Mouse (Mus musculus) cortical plate, adult 2 months (tissue): ENCODE measurements around the gene Gnpnat1. TPM values are rescaled to one million over a fixed set of nuclear protein-coding genes. Genes with fewer than 3 reads are reported as not detected.

Experiments used
- H3K27ac ChIP-seq: fragments of 200-500 bp; 2 replicates; pipeline ENCODE4 v1.5.1; 2012; ENCODE audit warnings: low read length, control low read depth, inconsistent platforms; ENCODE audit not compliant: insufficient read depth
- H3K4me1 ChIP-seq: fragments of 200-500 bp; 2 replicates; pipeline ENCODE4 v1.6.1; 2011; ENCODE audit warnings: low read length; ENCODE audit not compliant: control insufficient read depth, insufficient read depth
- H3K4me3 ChIP-seq: fragments of 200-500 bp; 2 replicates; pipeline ENCODE4 v1.5.1; 2011; ENCODE audit warnings: mild to moderate bottlenecking, low read length, control low read depth; ENCODE audit not compliant: insufficient read depth
- CTCF ChIP-seq: fragments of 200-500 bp; IDR thresholded peaks from 2 replicates; pipeline ENCODE4 v1.5.1; 2011; ENCODE audit warnings: mild to moderate bottlenecking, control low read depth, low read length; ENCODE audit not compliant: insufficient read depth; ENCODE audit errors: extremely low read depth
- POLR2A ChIP-seq: fragments of 200-500 bp; IDR thresholded peaks from 2 replicates; pipeline ENCODE4 v1.6.1; 2011; ENCODE audit warnings: mild to moderate bottlenecking, low read length, control low read depth; ENCODE audit not compliant: insufficient read depth; ENCODE audit errors: extremely low read depth
- polyA plus RNA-seq: library from polyadenylated mRNA; depleted of rRNA; stranded (reverse); fragments of >200 nt; gene quantifications from 2 replicates; pipeline ENCODE4 v1.2.3, GENCODE M21; 2012

Gnpnat1 gene
- polyA plus RNA-seq, 1 experiment = 11.5 TPM

GRCm38 (mm10) chr14:45439387-45439786 is 34.7 kb upstream of the Gnpnat1 start:
- TF ChIP-seq CTCF (no peak), POLR2A (no peak)
- no peak overlapping the region for H3K4me3 ChIP-seq
- H3K27ac ChIP-seq = no peak overlapping the region
- no peaks in the 10 kb centered on the region for H3K4me1 ChIP-seq

DNA sequence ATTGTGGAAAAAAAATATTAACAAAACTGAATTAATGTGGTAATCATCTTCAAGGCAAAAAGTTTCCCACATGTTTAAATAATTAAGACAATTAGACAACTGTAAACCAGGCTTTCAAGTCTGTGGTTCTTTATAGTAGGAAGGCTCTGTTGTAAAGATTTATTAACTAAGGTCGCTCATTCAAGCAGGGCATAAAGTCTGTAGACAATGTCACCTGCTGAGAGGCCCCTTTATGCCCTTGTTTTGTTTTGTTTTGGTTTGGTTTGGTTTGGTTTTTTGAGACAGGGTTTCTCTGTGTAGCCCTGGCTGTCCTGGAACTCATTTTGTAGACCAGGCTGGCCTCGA is 34.2 kb upstream of the Gnpnat1 start:
- TF ChIP-seq POLR2A (no peak), CTCF (no peak)
- Histone ChIP-seq H3K4me1 (no peaks in the 10 kb centered on the region), H3K4me3 (no peak overlapping the region), H3K27ac (no peak overlapping the region)

DNA sequence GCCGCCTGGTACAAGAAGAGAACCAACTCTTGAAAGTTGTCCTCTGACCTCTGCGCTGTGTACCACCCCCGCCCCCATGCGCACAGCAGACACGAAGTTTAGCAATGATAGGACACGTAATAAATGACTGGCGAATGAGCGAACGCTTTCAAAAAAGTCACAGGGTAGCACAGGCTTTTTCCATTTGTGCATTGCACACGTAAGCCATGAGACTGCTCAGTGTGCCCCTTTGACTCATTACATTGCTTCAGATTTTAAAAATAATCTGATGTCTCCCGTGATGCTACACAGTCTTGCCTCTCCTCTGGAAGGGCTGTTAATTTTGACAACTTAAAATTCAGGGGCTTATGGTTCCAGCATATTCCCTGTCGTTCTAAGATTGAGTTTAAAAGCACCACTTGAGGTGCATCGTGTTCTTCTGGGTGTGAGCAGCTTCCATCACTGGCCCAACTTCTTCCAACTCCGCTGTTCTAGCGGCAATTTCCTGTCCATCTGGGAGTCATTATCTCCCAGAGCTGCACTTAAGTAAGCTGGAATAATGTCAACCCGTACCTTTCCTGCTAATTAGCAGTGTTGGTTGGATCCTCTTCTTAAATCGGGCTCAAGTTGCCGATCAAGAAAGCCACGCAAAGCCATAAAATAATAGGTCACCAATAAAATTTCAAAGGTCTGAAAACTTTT is 33.7 kb upstream of the Gnpnat1 start:
- H3K4me1 ChIP-seq = no peaks in the 10 kb centered on the region
- TF ChIP-seq CTCF (no peak), POLR2A (no peak)
- H3K27ac ChIP-seq = no peak overlapping the region
- no peak overlapping the region for H3K4me3 ChIP-seq

DNA sequence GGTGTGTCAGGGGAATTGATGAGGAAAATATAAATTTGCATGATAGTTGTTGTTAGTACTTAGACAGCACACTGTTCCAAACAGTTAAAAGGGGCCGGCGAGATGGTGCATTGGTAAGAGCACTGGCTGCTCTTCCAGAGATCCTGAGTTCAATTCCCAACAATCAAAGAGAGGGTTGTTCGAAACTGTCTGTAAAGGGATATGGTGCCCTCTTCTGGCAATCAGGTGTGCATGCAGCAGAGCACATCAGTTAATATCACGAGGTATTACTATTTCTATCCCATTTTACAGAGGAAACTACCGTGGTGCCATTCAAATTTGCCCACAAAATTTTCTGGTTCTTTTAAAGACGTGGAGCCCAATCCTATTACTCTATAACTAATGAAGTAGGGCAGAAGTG is 29.5 kb upstream of the Gnpnat1 start:
- no peak overlapping the region for H3K27ac ChIP-seq
- no peaks in the 10 kb centered on the region for H3K4me1 ChIP-seq
- H3K4me3 ChIP-seq = no peak overlapping the region
- TF ChIP-seq CTCF (peak; percentile 36; the same call in 1 of the 2 replicates), POLR2A (no peak)

- H3K4me3 ChIP-seq = no peak overlapping the region
- TF ChIP-seq POLR2A (no peak), CTCF (peak; percentile 37)
- no peaks in the 10 kb centered on the region for H3K4me1 ChIP-seq
- H3K27ac ChIP-seq = no peak overlapping the region
These were observed 27.3 kb upstream of the Gnpnat1 start for GRCm38 (mm10) chr14:45432003-45432402.

- Histone ChIP-seq H3K4me3 (no peak overlapping the region), H3K4me1 (no peaks in the 10 kb centered on the region)
- TF ChIP-seq CTCF (no peak), POLR2A (no peak)
These were observed 25.5 kb upstream of the Gnpnat1 start for GRCm38 (mm10) chr14:45430066-45430842.

GRCm38 (mm10) chr14:45423220-45423619 is 18.5 kb upstream of the Gnpnat1 start:
- no peaks in the 10 kb centered on the region for H3K4me1 ChIP-seq
- TF ChIP-seq POLR2A = no peak
- TF ChIP-seq CTCF = peak; percentile 49; the same call in 1 of the 2 replicates
- no peak overlapping the region for H3K27ac ChIP-seq
- no peak overlapping the region for H3K4me3 ChIP-seq

More at GRCm38 (mm10) chr14:45430066-45430842, 25.5 kb upstream of the Gnpnat1 start:
- H3K27ac ChIP-seq = no peak overlapping the region

GRCm38 (mm10) chr14:45422371-45422770 is 17.7 kb upstream of the Gnpnat1 start:
- Histone ChIP-seq H3K27ac (0 out of 2 replicates have a peak overlapping the region, but pooled peaks have one; percentile 49), H3K4me1 (no peaks in the 10 kb centered on the region), H3K4me3 (no peak overlapping the region)
- TF ChIP-seq CTCF (no peak), POLR2A (no peak)

DNA sequence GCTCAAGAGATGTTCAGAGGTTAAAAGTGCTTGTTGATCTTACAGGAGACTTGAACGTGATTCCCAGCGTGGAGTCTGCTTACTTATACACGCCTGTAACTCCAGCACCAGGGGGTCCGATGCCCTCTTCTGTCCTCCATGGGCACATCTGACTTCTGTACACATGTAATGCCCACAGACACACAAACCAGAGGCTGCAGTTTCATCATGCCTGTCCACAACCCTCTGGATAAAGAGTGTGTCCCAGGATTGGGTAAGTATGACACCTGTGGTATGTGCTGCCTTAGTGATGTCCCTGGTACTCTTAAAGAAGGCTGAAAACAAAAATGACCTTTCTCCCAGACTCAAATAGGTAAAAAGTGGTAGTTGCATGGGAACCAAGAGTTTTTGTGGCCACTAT is 14.6 kb upstream of the Gnpnat1 start:
- TF ChIP-seq POLR2A (no peak), CTCF (no peak)
- H3K4me3 ChIP-seq = no peak overlapping the region
- no peaks in the 10 kb centered on the region for H3K4me1 ChIP-seq
- H3K27ac ChIP-seq = no peak overlapping the region

- no peak for TF ChIP-seq POLR2A
- TF ChIP-seq CTCF = no peak
- no peak overlapping the region for H3K27ac ChIP-seq
- no peak overlapping the region for H3K4me3 ChIP-seq
- H3K4me1 ChIP-seq = no peaks in the 10 kb centered on the region
These were observed 13.8 kb upstream of the Gnpnat1 start for GRCm38 (mm10) chr14:45418553-45418952.
